Mouse (Mus musculus) thymus, adult 2 months (tissue): Measurements from ENCODE around the gene Mcl1.

Experiments used
- CTCF ChIP-seq: fragments of 200-500 bp; IDR thresholded peaks from 2 replicates; pipeline ENCODE4 v1.5.1; 2012; ENCODE audit warnings: mild to moderate bottlenecking, control low read depth, low read length, moderate library complexity, borderline replicate concordance; ENCODE audit not compliant: control insufficient read depth, poor library complexity, insufficient read depth; ENCODE audit errors: extremely low read depth
- POLR2A ChIP-seq: fragments of 200-500 bp; IDR thresholded peaks from 2 replicates; pipeline ENCODE4 v1.6.1; 2012; ENCODE audit warnings: mild to moderate bottlenecking, low read length, control low read depth, moderate library complexity; ENCODE audit not compliant: control insufficient read depth, poor library complexity, insufficient read depth; ENCODE audit errors: extremely low read depth

GRCm38 (mm10) chr3:95657108-95657507, 1.5 kb upstream of the Mcl1 start:
- no peak for TF ChIP-seq POLR2A
- TF ChIP-seq CTCF = no peak
